Mouse (Mus musculus) kidney, postnatal 0 days (tissue): ENCODE data around the gene Sh2b1. TPM values are rescaled to one million over a fixed set of nuclear protein-coding genes. Genes with fewer than 3 reads are reported as not detected.

Experiments
- ATAC-seq: fragments of 200-750 bp; cut with Nextera tagmentation; replicated peaks from 2 replicates; pipeline ENCODE4 v1.8.0; 2017; ENCODE audit warnings: low read depth, moderate number of reproducible peaks, moderate TSS enrichment, moderate library complexity; ENCODE audit not compliant: low FRiP score
- DNase-seq: peaks from one replicate; pipeline ENCODE4 v3.0.0-alpha.2; 2016; ENCODE audit warnings: low spot score
- H3K27ac ChIP-seq: fragments of 300-500 bp; sonication (generic); 2 replicates; pipeline ENCODE4 v1.5.1; 2014; ENCODE audit warnings: mild to moderate bottlenecking
- H3K27me3 ChIP-seq: fragments of 300-500 bp; sonication (generic); 2 replicates; pipeline ENCODE4 v1.6.1; 2014; ENCODE audit warnings: low read length, mixed read lengths; ENCODE audit not compliant: insufficient read depth
- H3K36me3 ChIP-seq: fragments of 300-500 bp; sonication (generic); 2 replicates; pipeline ENCODE4 v1.6.1; 2014; ENCODE audit warnings: low read length, mixed read lengths; ENCODE audit not compliant: insufficient read depth
- H3K4me1 ChIP-seq: fragments of 300-500 bp; sonication (generic); replicated peaks from 2 replicates; pipeline ENCODE4 v1.6.1; 2014; ENCODE audit warnings: antibody characterized with exemption, low read length, mixed read lengths; ENCODE audit not compliant: insufficient read depth
- H3K4me2 ChIP-seq: fragments of 300-500 bp; sonication (generic); 2 replicates; pipeline ENCODE4 v1.6.1; 2014; ENCODE audit warnings: mild to moderate bottlenecking, low read length, moderate library complexity, mixed read lengths
- H3K4me3 ChIP-seq: fragments of 300-500 bp; sonication (generic); replicated peaks from 2 replicates; pipeline ENCODE4 v1.5.1; 2014; ENCODE audit warnings: low read depth, low read length
- H3K9ac ChIP-seq: fragments of 300-500 bp; sonication (generic); 2 replicates; pipeline ENCODE4 v1.6.1; 2014; ENCODE audit warnings: low read depth, low read length
- H3K9me3 ChIP-seq: fragments of 300-500 bp; sonication (generic); replicated peaks from 2 replicates; pipeline ENCODE4 v1.6.1; 2016; ENCODE audit warnings: low read length, inconsistent platforms, mixed read lengths
- CTCF ChIP-seq: IDR thresholded peaks from 2 replicates; pipeline ENCODE4 v1.5.1; 2016; ENCODE audit warnings: antibody characterized with exemption, low read depth, mild to moderate bottlenecking, moderate library complexity
- WGBS: fragments of 180-500 bp; shearing (Covaris S2); extraction: QIAGEN DNeasy Blood & Tissue Kit; methylation state at CpG from one replicate; pipeline ENCODE4 v1.1.7; 2014; 5-methylcytosine and 5-hydroxymethylcytosine counted together
- polyA plus RNA-seq: library from polyadenylated mRNA; unstranded; fragments of >200 nt; fragmentation: Nextera tagmentation; extraction: Ambion mirVana; gene quantifications from 2 replicates; pipeline ENCODE4 v1.2.1, GENCODE M21; 2015

Gene Sh2b1
- polyA plus RNA-seq, 1 experiment from 2014 or later = 44.8 TPM

- no peak for DNase-seq
- no peak for ATAC-seq
- peaks cover 17% of the 10 kb centered on the region; the same call in 1 of the 2 replicates for H3K4me1 ChIP-seq
- WGBS = 68% methylated on average over 4 of the region's 4 CpGs
- no peak overlapping the region for H3K27ac ChIP-seq
- H3K4me2 ChIP-seq = no peak overlapping the region
- no peak for TF ChIP-seq CTCF
- no peaks in the 10 kb centered on the region for H3K9me3 ChIP-seq
- peaks cover 55% of the 10 kb centered on the region for H3K36me3 ChIP-seq
- no peaks in the 10 kb centered on the region for H3K27me3 ChIP-seq
- no peak overlapping the region for H3K9ac ChIP-seq
- H3K4me3 ChIP-seq = no peak overlapping the region
Measured at GRCm38 (mm10) chr7:126471853-126472252, 3.4 kb downstream of the Sh2b1 start.

- H3K4me3 ChIP-seq = no peak overlapping the region
- H3K27ac ChIP-seq = no peak overlapping the region
- 84% methylated on average over 5 of the region's 5 CpGs for WGBS
- peaks cover 17% of the 10 kb centered on the region; the same call in 1 of the 2 replicates for H3K4me1 ChIP-seq
- TF ChIP-seq CTCF = no peak
- no peaks in the 10 kb centered on the region for H3K9me3 ChIP-seq
- no peaks in the 10 kb centered on the region for H3K27me3 ChIP-seq
- peaks cover 55% of the 10 kb centered on the region for H3K36me3 ChIP-seq
- no peak overlapping the region for H3K9ac ChIP-seq
- ATAC-seq (no peak), DNase-seq (no peak)
- no peak overlapping the region for H3K4me2 ChIP-seq
Measured at GRCm38 (mm10) chr7:126471361-126471760, 3.9 kb downstream of the Sh2b1 start.

GRCm38 (mm10) chr7:126470077-126470476 is 5.1 kb downstream of the Sh2b1 start:
- TF ChIP-seq CTCF = no peak
- 76% methylated on average over 6 of the region's 6 CpGs for WGBS
- peaks cover 55% of the 10 kb centered on the region for H3K36me3 ChIP-seq
- ATAC-seq = no peak
- H3K4me3 ChIP-seq = no peak overlapping the region
- peaks cover 11% of the 10 kb centered on the region; the same call in 1 of the 2 replicates for H3K4me1 ChIP-seq
- H3K27ac ChIP-seq = no peak overlapping the region
- H3K9ac ChIP-seq = no peak overlapping the region
- H3K4me2 ChIP-seq = no peak overlapping the region
- H3K27me3 ChIP-seq = no peaks in the 10 kb centered on the region
- DNase-seq = no peak
- no peaks in the 10 kb centered on the region for H3K9me3 ChIP-seq

GRCm38 (mm10) chr7:126467834-126468627 is 7.2 kb downstream of the Sh2b1 start:
- Histone ChIP-seq H3K4me1 (no peaks in the 10 kb centered on the region; the same call in 1 of the 2 replicates), H3K36me3 (peaks cover 55% of the 10 kb centered on the region), H3K4me3 (no peak overlapping the region), H3K27me3 (no peaks in the 10 kb centered on the region), H3K27ac (no peak overlapping the region), H3K9me3 (no peaks in the 10 kb centered on the region), H3K9ac (no peak overlapping the region), H3K4me2 (no peak overlapping the region)
- ATAC-seq = no peak
- TF ChIP-seq CTCF = no peak
- no peak for DNase-seq
- 88% methylated on average over 17 of the region's 18 CpGs for WGBS

GRCm38 (mm10) chr7:126467271-126467670 is 8.0 kb downstream of the Sh2b1 start:
- no peaks in the 10 kb centered on the region; the same call in 1 of the 2 replicates for H3K4me1 ChIP-seq
- no peaks in the 10 kb centered on the region for H3K9me3 ChIP-seq
- no peak overlapping the region for H3K4me3 ChIP-seq
- no peak overlapping the region for H3K27ac ChIP-seq
- H3K36me3 ChIP-seq = peaks cover 52% of the 10 kb centered on the region
- TF ChIP-seq CTCF = peak; percentile 62
- no peak overlapping the region for H3K4me2 ChIP-seq
- 65% methylated on average over 5 of the region's 5 CpGs for WGBS
- H3K9ac ChIP-seq = no peak overlapping the region
- DNase-seq (peak; percentile 48), ATAC-seq (no peak)
- H3K27me3 ChIP-seq = no peaks in the 10 kb centered on the region

- DNase-seq = no peak
- Histone ChIP-seq H3K27me3 (no peaks in the 10 kb centered on the region), H3K9me3 (no peaks in the 10 kb centered on the region), H3K36me3 (peaks cover 47% of the 10 kb centered on the region), H3K9ac (no peak overlapping the region), H3K4me2 (no peak overlapping the region), H3K4me1 (no peaks in the 10 kb centered on the region; the same call in 1 of the 2 replicates), H3K27ac (no peak overlapping the region), H3K4me3 (no peak overlapping the region)
- WGBS = 87% methylated on average over 5 of the region's 5 CpGs
- no peak for ATAC-seq
- no peak for TF ChIP-seq CTCF
Measured at GRCm38 (mm10) chr7:126466707-126467106, 8.5 kb downstream of the Sh2b1 start.
